Mouse (Mus musculus): ENCODE measurements around the gene Fgf18.

Fgf18 gene

GRCm38 (mm10) chr11:33150364-33150763 lies 3.2 kb upstream of the Fgf18 start:
- DNase-seq (ENCODE audit: extremely low spot score): no peak

GRCm38 (mm10) chr11:33149453-33149852 lies 2.3 kb upstream of the Fgf18 start:
- peak; percentile 41 for DNase-seq (ENCODE audit: extremely low spot score)

- no peak for DNase-seq (ENCODE audit: extremely low spot score)
Measured at GRCm38 (mm10) chr11:33149088-33149436, 1.9 kb upstream of the Fgf18 start.

DNA sequence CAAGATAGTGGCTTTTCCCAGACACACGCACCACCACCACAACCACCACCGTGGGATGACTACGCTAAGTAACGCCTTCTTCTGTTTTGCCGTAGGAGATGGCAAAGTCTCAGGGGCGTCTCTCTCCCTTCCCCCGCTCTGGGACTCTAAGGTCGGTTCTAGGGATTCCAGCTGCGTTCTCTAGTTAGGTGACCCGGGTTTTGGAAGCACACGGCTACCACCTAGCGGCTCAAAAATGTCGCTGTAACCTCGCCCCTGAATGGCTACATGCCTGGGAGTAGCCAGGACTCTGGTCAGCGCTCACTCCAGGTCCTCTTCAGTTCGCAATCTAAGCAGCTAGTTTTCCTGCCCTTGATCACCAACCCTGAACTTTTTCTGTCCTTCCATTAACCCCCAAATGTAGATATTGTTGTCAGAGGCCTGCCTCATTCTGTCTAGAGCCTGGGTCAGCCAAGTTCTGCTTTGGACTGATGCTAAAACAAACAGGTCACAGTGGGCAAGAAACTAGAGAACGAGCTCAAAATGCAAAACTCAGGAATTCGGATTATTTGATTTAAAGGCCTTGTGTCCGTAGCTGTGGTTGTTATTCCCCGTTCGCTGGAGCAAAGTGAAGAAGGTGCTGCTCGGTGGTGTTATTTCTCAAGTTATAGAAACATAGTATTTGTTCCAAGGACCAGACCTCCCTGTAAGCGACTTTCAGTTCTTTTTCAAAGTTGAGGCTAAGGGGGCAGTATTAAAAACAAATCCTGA lies 1.3 kb upstream of the Fgf18 start:
- peak; percentile 88 for DNase-seq (ENCODE audit: extremely low spot score)

DNA sequence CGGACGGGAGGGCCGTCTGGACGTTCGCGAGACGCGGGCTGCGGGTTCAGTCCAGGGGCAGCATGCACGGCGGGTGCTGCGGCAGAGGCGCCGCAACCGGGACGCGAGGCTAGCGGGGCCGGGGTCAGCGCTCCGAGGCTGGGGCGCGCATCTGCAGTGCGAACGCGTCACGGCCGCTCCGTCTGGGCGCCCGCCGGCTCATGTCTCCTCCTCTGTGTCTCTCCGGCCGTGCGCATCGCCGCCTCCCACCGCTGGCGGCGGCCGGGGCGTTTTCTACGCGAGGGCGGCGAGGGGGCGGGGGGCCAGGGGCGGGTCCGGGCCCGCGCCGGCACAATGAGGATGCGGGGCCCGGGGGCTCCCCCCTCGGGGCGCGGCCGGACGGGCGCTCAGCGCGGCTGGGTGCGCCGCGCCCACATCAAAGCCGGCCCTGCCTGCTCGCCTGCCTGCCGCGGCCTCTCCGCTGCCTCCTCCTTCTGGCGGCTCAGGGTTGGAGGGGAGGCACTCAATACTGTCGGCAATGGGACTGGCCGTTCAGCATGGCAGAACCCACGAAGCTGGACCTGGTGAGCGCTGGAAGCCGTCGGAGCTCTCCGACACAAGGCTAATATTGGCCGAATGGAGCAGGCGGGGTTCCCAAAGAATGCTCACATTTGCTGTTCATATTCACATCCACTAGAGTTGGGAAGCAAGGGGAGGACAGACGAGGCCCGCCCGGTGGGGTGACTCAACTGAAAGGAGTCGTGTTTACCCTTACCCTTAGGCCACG lies 555 bp upstream of the Fgf18 start:
- DNase-seq (ENCODE audit: extremely low spot score): peak; percentile 77

- DNase-seq (ENCODE audit: extremely low spot score): peak; percentile 48
Measured at GRCm38 (mm10) chr11:33146651-33147131, 509 bp downstream of the Fgf18 start.

DNA sequence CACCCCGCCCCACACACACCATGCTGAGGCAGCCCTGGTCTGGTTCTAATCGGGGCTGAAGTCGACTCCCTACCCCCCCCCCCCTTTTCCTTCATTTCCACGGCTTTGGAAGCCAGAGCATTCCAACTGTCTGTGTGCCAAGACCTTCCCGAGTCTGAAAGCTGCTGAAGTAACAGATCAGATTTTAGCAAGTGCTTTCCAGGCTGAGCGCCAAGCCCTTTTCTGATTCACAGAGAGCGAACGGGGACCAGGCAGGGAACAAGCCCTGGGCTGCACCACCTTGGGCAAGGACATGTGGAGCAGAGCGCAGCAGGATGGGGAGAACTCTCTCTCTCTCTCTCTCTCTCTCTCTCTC lies 1.1 kb downstream of the Fgf18 start:
- no peak for DNase-seq (ENCODE audit: extremely low spot score)

GRCm38 (mm10) chr11:33145201-33146142 lies 1.7 kb downstream of the Fgf18 start:
- DNase-seq (ENCODE audit: extremely low spot score): no peak

- no peak for DNase-seq (ENCODE audit: extremely low spot score)
Measured at GRCm38 (mm10) chr11:33143906-33144305, 3.3 kb downstream of the Fgf18 start.

DNA sequence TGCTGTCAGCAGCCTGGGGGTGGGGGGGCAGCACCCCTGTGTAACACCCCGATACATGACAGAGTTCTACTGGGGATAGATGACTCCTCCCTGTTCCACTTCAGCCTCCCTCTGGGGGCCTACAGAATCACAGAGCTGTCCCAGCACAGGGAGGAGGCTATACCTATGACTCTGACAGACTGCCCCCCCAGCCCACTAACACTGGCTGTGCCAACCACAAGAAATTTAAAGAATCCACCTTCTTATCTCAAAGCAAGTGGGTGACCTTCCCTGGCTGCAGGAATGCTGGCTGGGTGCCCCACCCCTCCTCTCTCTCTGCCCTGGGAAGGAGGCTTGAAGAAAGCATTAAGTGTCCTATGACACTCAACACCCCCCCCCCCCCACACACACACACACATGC lies 4.4 kb downstream of the Fgf18 start:
- DNase-seq (ENCODE audit: extremely low spot score): no peak

GRCm38 (mm10) chr11:33140111-33140460 lies 7.1 kb downstream of the Fgf18 start:
- DNase-seq (ENCODE audit: extremely low spot score): no peak

GRCm38 (mm10) chr11:33139458-33140110 lies 7.6 kb downstream of the Fgf18 start:
- DNase-seq (ENCODE audit: extremely low spot score): no peak

DNA sequence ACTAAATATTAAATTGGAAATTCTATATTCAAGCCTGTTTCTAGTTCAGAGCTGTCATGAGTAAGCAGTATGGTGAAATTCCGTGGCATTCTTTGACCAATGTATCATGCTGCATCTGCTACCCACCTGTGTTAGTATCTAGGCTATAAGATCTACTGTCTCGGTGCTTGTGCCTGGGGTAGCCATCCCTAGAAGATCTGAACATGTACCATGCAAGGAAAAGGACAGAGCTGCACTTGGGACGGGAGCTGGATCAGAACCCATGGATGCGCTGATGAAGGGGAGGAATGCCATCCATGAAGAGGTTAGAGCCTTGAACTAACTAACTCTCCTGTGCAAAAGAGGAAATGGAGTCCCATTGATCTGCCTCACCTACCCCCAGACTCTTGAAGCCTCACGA lies 8.5 kb downstream of the Fgf18 start:
- DNase-seq (ENCODE audit: extremely low spot score): no peak

GRCm38 (mm10) chr11:33134391-33134986 lies 12.7 kb downstream of the Fgf18 start:
- no peak for DNase-seq (ENCODE audit: extremely low spot score)

GRCm38 (mm10) chr11:33132619-33133338 lies 14.4 kb downstream of the Fgf18 start:
- DNase-seq (ENCODE audit: extremely low spot score): no peak

DNA sequence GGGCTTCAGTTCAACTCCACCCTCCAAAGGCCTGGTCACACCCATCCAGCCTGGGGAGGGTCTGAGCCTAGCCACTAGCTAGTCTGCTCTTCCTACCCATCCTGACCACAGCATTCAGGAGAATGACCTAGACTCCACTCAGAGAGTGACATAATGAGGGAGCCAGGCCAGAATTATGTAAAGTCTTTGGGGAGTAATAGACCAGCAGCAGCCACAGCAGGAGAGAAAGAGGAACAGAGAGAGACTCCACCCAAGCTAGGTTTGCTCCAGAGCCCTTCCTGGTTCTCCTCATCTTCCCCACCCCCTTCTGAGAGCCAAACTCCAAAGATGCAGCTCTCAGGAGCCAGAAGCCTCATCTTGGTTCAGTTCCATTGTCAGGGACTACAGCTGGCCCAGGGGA lies 20.1 kb downstream of the Fgf18 start:
- no peak for DNase-seq (ENCODE audit: extremely low spot score)

DNA sequence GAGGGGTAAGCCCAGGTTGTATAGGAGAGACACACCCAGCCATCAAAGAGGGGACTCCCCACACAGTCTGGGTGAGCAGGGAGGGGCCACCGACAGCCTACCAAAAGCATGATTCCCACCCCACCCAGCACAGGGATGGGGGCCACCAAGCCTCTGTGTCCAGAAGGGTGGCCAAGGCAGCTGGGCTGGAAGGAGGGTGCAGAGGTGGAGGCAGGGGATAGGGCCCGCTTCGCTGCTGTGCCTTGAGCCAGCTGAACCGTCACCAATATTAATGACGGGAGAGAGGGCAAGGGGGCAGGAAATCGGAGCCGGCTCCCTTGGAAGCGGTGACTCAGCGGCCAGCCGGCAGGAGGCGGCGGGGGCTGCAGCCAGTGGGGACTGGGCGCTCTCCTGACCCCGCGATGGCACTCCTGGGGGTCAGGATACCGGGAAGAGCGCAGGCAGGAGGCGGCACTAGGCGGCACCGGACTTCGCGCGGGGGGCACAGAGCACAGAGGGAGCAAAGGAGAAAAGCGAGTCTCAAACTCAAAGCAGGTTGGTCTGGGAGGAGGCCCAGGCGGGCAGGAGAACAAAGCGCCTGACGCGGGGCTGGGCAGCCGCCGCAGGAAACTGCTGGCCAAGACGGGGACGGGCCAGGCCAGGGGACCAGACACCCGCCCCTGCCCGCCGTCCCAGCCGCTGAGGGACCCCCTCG lies 24.5 kb downstream of the Fgf18 start:
- DNase-seq (ENCODE audit: extremely low spot score): peak; percentile 78

DNA sequence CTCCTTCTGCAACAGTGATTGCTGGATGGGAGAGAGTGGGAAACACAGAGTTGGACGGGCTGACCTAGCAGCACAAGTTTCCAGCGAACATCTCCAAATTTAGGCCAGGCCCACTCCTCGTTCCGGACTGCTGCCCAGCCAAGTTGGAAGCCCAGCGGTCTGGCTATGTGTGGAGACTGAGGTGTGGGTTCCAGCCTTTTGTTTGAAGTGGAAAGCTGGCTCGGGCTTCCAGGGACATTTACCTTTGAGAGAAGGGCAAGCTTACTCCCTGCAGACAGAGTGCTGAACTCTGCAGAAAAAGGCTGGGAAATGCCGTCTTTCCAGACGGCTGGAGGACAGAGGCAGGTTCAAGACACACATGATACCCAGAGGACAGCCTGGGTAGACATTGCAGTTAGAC lies 27.6 kb downstream of the Fgf18 start:
- DNase-seq (ENCODE audit: extremely low spot score): no peak

- DNase-seq (ENCODE audit: extremely low spot score): no peak
Measured at GRCm38 (mm10) chr11:33119116-33119515, 28.1 kb downstream of the Fgf18 start.

DNA sequence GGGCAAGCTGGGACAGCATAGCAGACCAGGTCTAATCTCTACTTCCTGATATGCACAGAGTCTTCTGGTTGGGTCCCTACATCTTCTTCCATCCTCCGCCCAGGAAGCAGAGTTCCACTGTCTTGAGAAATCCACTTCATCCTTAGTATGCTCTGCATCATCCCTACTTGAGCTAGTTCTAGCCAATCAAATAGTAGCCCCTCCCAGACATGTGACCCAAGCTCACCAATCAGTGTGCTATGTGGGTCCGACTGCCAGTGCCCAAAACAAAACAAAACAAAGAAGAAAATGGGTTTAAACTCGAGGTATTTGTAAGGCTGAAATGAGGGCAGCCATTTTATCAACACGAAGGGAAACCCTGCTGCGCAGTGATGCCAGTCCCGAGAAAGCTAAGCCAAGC lies 28.7 kb downstream of the Fgf18 start:
- DNase-seq (ENCODE audit: extremely low spot score): no peak

Measured in embryo, embryonic 9.5 days (tissue).